Mouse (Mus musculus): ENCODE measurements at regions not wholly inside any gene's neighbourhood (a gene's known extent, or its start where the extent isn't known, plus 50 kb on each side); places are given as distances from the start of the nearest gene placed in this dataset.

- DNase-seq (ENCODE audit: low spot score), result peak; percentile 9
Observed at GRCm38 (mm10) chr15:31673038-31673437, 71.4 kb downstream of the Fam173b start.

GRCm38 (mm10) chr15:31676771-31677191, 75.1 kb downstream of the Fam173b start:
- peak; percentile 36 for DNase-seq (ENCODE audit: low spot score)

- no peak for DNase-seq (ENCODE audit: low spot score)
Observed at GRCm38 (mm10) chr15:31693109-31693508, 91.5 kb downstream of the Fam173b start.

- DNase-seq (ENCODE audit: low spot score), result no peak
Observed at GRCm38 (mm10) chr15:31694877-31695671, 93.4 kb downstream of the Fam173b start.

- DNase-seq (ENCODE audit: low spot score), result no peak
Observed at GRCm38 (mm10) chr15:31703400-31703799, 101.7 kb downstream of the Fam173b start.

GRCm38 (mm10) chr15:31707416-31707815, 105.8 kb downstream of the Fam173b start:
- DNase-seq (ENCODE audit: low spot score), result no peak

GRCm38 (mm10) chr15:31721019-31721418, 119.4 kb downstream of the Fam173b start:
- DNase-seq (ENCODE audit: low spot score), result no peak

GRCm38 (mm10) chr15:31722429-31722828, 120.8 kb downstream of the Fam173b start:
- no peak for DNase-seq (ENCODE audit: low spot score)

- DNase-seq (ENCODE audit: low spot score), result no peak
Observed at GRCm38 (mm10) chr15:31724252-31724651, 122.6 kb downstream of the Fam173b start.

GRCm38 (mm10) chr15:31729133-31729532, 127.5 kb downstream of the Fam173b start:
- DNase-seq (ENCODE audit: low spot score), result no peak

- DNase-seq (ENCODE audit: low spot score), result no peak
Observed at GRCm38 (mm10) chr15:31741686-31742085, 140.0 kb downstream of the Fam173b start.

GRCm38 (mm10) chr15:31744570-31744969, 142.9 kb downstream of the Fam173b start:
- no peak for DNase-seq (ENCODE audit: low spot score)

GRCm38 (mm10) chr15:31752632-31753031, 151.0 kb downstream of the Fam173b start:
- DNase-seq (ENCODE audit: low spot score), result no peak

- DNase-seq (ENCODE audit: low spot score), result no peak
Observed at GRCm38 (mm10) chr15:31753578-31754281, 152.1 kb downstream of the Fam173b start.

GRCm38 (mm10) chr15:31768959-31769844, 167.6 kb downstream of the Fam173b start:
- DNase-seq (ENCODE audit: low spot score), result no peak

GRCm38 (mm10) chr15:31783081-31783480, 181.4 kb downstream of the Fam173b start:
- DNase-seq (ENCODE audit: low spot score), result no peak

GRCm38 (mm10) chr15:31785022-31785421, 183.4 kb downstream of the Fam173b start:
- no peak for DNase-seq (ENCODE audit: low spot score)

- DNase-seq (ENCODE audit: low spot score), result no peak
Observed at GRCm38 (mm10) chr15:31798863-31799262, 197.2 kb downstream of the Fam173b start.

- DNase-seq (ENCODE audit: low spot score), result peak; percentile 14
Observed at GRCm38 (mm10) chr15:31805522-31805921, 203.9 kb downstream of the Fam173b start.

- no peak for DNase-seq (ENCODE audit: low spot score)
Observed at GRCm38 (mm10) chr15:31815551-31815950, 213.9 kb downstream of the Fam173b start.

- DNase-seq (ENCODE audit: low spot score), result no peak
Observed at GRCm38 (mm10) chr15:31819219-31819618, 217.6 kb downstream of the Fam173b start.

GRCm38 (mm10) chr15:31827219-31827618, 225.6 kb downstream of the Fam173b start:
- DNase-seq (ENCODE audit: low spot score), result peak; percentile 4
